Mouse (Mus musculus) lung, adult 18-20 months (tissue): ENCODE measurements around the gene Trappc11.

ENCODE experiments used
- DNase-seq, 2 experiments: peaks; one replicate each; pipeline ENCODE4 v3.0.0; 2022; ENCODE audit warnings: mixed read lengths in 2 of 2

The Trappc11 gene

DNA sequence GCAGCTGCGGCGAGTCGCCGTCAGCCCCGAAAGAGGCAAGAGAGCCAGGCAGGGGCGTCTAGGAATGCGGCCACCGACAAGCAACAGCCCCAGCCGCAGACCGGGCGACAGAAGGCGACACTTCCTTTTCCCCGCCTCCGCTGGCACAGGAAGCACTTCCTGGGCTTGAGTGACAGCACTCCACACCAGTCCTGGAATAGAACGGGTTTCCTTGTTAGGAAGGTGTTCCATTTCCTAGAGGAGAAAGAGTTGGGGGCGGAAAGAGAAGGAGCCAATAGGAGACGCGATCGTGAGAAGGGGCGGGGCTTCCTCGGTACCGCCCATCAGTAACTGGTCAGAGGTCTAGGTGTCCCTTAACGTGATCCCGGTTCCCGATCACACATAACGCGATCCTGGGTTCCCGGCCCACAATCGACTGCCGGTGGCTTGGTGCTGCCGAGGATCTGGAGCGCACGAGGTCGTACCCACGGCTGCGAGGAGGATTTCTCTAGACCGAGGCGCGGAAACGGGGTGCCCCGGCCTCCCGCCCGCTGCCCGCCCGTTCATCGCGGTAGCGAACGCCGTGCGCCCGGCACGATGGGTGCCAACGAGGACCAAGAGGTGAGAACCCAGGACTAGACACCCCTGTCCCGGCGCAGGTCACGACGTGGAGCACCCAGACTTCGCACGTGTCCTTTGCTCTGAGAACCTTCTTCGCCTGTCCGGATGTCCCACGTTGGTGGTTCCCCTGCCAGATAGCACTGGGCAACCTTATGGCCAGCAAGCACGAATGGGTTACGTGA lies at the start of gene Trappc11, which contains the start of gene Rwdd4a:
TSS of gene Trappc11 (minus strand) at position 127 of the 782 bp plus-strand sequence.
TSS of gene Rwdd4a (plus strand) at position 321 of the 782 bp plus-strand sequence.
- peak; percentile 98 for DNase-seq

GRCm38 (mm10) chr8:47581454-47581853 lies 48.2 kb upstream of the Trappc11 start:
- no peak for DNase-seq

GRCm38 (mm10) chr8:47573482-47573881 lies 40.2 kb upstream of the Trappc11 start:
- no peak for DNase-seq

GRCm38 (mm10) chr8:47570161-47570560 lies 36.9 kb upstream of the Trappc11 start:
- DNase-seq, result no peak

- no peak for DNase-seq
These were observed 34.8 kb upstream of the Trappc11 start for GRCm38 (mm10) chr8:47568098-47568497.

DNA sequence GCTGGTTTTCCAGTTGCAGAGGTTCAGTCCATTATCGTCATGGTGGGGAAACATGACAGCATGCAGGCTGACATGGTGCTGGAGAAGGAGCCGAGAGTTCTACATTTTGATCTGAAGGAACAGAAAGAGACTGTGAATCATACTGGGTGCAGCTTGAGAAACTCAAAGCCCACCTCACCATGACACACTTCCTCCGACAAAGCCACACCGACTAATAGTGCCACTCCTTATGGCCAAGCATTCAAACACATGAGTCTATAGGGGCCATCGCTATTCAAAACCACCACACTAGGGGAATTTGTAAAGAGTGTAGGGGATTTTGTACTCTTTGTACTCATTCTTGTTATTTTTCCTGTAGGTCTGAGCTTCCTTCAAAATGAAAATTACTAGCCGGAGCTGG lies 33.3 kb upstream of the Trappc11 start:
- DNase-seq, result no peak

DNA sequence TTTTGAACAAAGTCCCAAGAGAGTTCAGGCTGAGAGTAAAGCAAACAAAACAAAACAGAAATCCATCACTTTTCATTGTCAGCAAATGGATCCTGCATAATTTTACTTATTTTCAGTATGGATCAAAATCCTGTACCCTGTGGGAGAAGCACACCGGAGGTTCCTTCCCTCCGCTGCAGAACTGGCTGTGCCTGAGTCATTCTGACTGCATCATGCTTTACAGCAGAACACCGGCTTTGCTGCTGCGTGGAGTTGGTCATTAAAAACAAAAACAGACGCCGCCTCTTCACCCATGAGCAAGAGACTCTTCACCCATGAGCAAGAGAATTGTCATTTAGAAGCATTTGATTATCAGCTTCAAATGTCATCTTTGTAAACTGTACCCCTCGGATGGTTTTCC lies 27.5 kb upstream of the Trappc11 start:
- DNase-seq, result no peak

GRCm38 (mm10) chr8:47558274-47558673 lies 25.0 kb upstream of the Trappc11 start:
- DNase-seq, result no peak

GRCm38 (mm10) chr8:47556446-47556845 lies 23.2 kb upstream of the Trappc11 start:
- DNase-seq, result peak; percentile 15 to 23

DNA sequence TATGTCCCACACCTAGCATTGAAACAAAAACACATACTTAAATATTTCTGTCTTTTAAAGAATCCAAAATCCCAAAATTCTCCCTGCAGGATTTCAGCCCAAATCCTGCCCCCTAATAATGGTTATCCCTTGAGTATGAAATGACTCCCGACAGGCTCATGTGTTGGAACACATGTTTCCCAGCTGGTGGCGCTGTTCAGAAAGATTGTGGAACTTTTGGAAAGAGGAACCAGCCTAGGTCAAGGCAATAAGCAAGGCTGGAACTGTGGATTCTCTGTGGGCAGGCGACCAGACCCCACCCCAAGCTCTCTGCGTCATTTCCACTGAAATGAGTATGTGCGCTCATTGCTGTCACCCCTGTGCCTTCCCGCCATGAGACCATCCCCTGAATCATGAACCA lies 20.3 kb upstream of the Trappc11 start:
- DNase-seq, result peak; percentile 6 to 23

DNA sequence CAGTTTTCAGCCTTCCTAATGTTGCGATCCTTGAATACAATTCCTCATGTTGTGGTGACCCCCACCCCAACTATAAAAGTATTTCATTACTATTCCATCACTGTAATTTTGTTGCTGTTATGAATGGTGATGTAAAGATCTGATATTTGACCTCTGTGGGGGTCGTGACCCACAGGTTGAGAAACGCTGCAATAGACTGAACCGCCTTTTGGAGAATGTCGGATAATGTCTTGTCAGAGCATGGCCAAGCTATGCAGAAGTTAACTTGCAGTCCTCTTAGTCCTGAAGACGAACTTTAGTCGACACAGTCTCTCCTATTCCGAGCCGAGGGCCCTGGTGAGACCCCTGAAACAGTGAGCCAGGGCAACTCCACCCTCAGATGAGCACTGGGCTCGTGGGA lies 13.8 kb upstream of the Trappc11 start:
- no peak for DNase-seq

DNA sequence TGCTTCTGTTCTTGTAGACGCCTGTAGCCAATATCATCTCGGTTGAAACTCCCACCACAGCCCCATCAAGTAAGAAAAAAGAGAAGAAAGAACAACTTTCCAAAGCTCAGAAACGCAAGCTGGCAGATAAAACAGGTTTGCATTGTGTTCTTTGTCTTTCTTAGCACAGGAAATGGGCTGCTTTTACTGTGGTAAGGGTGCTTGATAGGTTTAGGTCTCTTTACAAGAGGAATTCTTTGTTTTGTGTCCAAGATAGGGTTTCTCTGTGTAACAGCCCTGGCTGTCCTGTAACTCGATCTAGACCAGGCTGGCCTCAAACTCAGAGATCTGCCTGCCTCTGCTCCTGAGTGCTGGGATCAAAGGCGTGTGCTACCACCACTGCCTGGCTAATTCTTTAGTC lies 10.8 kb upstream of the Trappc11 start:
- no peak for DNase-seq

GRCm38 (mm10) chr8:47542746-47543145 lies 9.5 kb upstream of the Trappc11 start:
- DNase-seq, result no peak

DNA sequence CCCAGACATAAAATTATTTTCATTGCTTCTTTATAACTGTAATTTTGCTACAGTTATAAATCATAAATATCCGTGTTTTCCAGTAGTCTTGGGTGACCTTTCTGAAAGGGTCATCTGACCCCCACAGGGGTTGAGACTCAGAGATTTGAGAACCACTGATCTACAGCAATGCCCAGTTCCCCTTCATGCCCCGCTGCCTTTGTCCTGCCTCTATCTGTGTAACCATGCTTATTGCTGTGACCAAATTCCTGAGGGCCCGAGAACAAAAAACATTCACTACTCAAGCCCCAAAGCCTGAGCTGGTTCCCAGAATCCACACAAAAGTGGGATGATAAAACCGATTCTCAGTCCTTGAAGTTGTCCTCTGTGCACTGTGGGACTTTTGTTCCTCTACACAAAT lies 5.1 kb upstream of the Trappc11 start:
- DNase-seq, result no peak

- DNase-seq, result no peak
These were observed 5.2 kb downstream of the Trappc11 start for GRCm38 (mm10) chr8:47528094-47528493.

DNA sequence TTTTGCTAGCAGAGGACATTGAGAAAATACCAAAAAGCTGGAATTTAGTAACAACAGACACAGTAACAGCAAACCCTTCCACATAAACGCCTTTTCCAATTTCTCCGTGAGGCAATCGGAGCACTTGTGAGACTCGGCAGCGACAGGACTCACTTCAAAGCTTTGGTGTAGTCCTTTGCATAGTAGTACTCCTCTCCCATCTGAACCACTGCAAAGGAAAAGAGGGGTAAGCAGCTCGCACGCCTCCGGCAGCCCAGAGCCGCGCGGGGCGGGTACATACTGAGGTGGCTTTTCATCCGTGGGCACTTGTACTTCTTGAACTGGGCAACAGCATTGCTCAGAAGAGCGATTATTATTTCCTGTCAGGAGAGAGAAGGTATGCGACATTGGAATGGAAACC lies 19.7 kb downstream of the Trappc11 start:
- DNase-seq, result no peak

- DNase-seq, result no peak
These were observed 22.3 kb downstream of the Trappc11 start for GRCm38 (mm10) chr8:47510930-47511329.

DNA sequence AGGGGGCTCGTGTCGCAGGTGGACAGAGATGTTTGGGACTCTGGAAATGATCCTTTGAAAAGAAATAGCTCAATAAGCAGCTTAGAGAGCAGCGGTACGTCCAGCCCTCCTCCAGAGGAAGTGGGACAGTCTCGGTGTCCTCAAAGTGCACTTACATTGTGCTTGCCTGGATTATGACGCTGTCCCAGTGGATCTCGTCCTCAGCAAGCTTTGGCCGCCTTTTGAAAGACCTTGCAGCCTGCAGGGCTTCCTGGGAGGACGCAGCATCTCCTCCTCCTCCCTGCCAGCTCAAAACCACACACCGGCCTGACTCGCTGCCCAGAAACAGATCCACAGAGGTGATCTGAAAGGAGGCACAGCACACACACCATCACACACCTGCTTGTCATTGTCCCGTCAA lies 27.8 kb downstream of the Trappc11 start:
- DNase-seq, result no peak

DNA sequence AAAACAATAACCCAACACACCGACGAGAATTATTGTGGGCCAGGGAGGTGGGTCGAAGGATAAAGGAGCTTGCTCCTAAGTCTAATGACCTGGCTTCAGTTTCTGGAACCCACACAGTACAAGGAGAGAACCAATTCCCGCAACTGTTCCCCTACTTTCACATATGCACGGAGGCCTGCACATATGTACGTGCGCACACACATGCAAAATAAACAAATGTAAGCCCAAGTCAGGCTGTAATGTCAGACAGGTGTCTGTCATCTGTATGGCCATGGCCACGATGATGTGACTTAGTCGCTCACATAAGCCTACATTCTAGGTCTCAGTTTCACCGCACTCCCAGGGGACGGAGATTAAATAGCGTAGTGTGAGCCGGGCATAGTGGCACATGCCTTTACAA lies 30.7 kb downstream of the Trappc11 start:
- no peak for DNase-seq

DNA sequence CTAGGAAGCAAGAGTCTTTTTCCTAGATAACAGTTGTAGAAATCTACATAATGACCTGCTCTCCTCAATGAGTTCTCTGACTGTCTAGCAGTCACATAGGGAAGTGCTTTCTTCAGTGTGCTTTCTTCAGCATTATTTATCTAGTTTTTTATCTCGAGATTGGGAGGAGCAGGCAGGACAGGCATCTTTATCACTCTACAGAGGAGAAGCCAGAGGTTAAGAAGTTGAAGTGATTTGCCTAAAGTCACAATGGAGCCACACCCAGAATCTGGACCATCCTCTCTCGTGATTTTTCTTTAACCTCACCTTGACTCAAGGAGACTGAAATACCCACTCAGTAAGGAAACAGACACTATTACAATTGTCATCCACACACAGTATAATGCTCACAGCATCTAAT lies 31.3 kb downstream of the Trappc11 start:
- no peak for DNase-seq

GRCm38 (mm10) chr8:47495428-47495827 lies 37.8 kb downstream of the Trappc11 start:
- DNase-seq, result no peak

GRCm38 (mm10) chr8:47494602-47495153 lies 38.6 kb downstream of the Trappc11 start:
- no peak for DNase-seq

GRCm38 (mm10) chr8:47493106-47493505 lies 40.2 kb downstream of the Trappc11 start:
- DNase-seq, result peak; percentile 10 to 22

DNA sequence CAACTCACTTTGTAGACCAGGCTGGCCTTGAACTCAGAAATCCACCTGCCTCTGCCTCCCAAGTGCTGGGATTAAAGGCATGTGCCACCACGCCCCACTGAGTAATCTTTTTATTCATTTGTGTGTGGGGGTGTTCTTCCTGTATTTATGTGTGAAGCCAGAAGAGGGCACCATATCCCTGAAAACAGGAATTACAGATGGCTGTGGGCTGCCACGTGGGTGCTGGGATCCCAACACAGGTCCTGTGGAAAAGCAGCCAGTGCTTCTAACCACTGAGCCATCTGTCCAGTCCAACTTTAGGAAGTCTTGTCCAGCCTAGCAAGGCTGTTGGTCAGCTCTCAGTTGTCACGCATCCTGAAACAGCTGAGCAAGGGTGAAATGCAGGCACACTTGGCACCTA lies 46.0 kb downstream of the Trappc11 start:
- DNase-seq, result no peak
